Mouse (Mus musculus) liver, embryonic 14.5 days (tissue): ENCODE results near the gene Ift122.

Experiments used
- CTCF ChIP-seq: IDR thresholded peaks from 2 replicates; pipeline ENCODE4 v1.5.1; 2016; ENCODE audit warnings: antibody characterized with exemption, low read depth, control low read depth
- EP300 ChIP-seq: IDR thresholded peaks from 2 replicates; pipeline ENCODE4 v1.6.1; 2016; ENCODE audit warnings: antibody characterized with exemption, low read depth

DNA sequence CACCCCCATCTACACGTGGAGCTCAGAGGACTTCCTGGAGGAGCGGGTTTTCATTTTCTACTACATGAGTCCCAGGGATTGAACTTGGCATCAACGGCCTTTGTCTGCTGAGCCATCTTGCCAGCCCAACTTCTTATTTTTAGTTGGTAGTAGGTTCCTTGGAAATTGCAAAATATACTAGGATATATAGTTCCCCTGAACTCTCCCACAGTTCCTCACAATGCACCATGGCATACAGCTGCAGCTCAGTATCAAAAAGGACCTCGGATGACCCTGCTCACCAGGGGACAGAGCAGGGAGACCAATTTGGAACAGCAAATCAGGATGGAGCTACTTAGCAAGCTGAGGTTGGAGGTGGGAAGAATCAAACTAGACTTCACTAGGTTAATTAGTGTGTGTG is 38.2 kb upstream of the Ift122 start:
- TF ChIP-seq CTCF (no peak), EP300 (no peak)
